Mouse (Mus musculus): Measurements from ENCODE around the gene Timm13. TPM values are rescaled to one million over a fixed set of nuclear protein-coding genes. Genes with fewer than 3 reads are reported as not detected.

Timm13 gene
- polyA plus RNA-seq, 1 experiment from 2014 or later = 398 TPM

GRCm38 (mm10) chr10:80854913-80855748 is 45.6 kb downstream of the Timm13 start, which contains the start of the genes Lsm7 and Sppl2b:
Gene Lsm7, minus strand, starts transcription at chr10:80855209.
Gene Sppl2b, plus strand, starts transcription at chr10:80855275.
- H3K4me1 ChIP-seq (ENCODE audit: control insufficient read depth, insufficient read depth, low read length) = peaks cover 14% of the 10 kb centered on the region
- peak; percentile 91 for ATAC-seq
- H3K4me3 ChIP-seq (ENCODE audit: low read depth, low read length) = peak within 1 kb of the TSS; percentile 92
- H3K9me3 ChIP-seq (replicated peaks; ENCODE audit: control insufficient read depth, low read length) = no peaks in the 10 kb centered on the region
- H3K4me2 ChIP-seq (ENCODE audit: low read length) = peak within 1 kb of the TSS; percentile 99
- peak within 1 kb of the TSS; percentile 81 for H3K27ac ChIP-seq (ENCODE audit: low read depth, low read length)
- H3K27me3 ChIP-seq (replicated peaks; ENCODE audit: control insufficient read depth, insufficient read depth, low read length) = no peaks in the 10 kb centered on the region
- WGBS = under 1% methylated on average over 81 of the region's 81 CpGs
- H3K36me3 ChIP-seq (ENCODE audit: control insufficient read depth, insufficient read depth, low read length) = peaks cover 32% of the 10 kb centered on the region
- H3K9ac ChIP-seq (ENCODE audit: low read length) = peak within 1 kb of the TSS; percentile 89
- peak; percentile 98 for DNase-seq (ENCODE audit: low spot score)

Other genes with a start within 250 kb of the Timm13 start
- 42.6 and 52.2 TPM in 2 replicates for gene Btbd2, start 243.9 kb downstream of the Timm13 start, polyA plus RNA-seq (2014; fragmentation: Nextera tagmentation; extraction: Ambion mirVana)
- gene Mknk2, start 222.9 kb downstream of the Timm13 start, polyA plus RNA-seq (2014; fragmentation: Nextera tagmentation; extraction: Ambion mirVana) = 43.1 and 49.1 TPM in 2 replicates
- gene Mob3a, start 199.0 kb downstream of the Timm13 start, polyA plus RNA-seq (2014; fragmentation: Nextera tagmentation; extraction: Ambion mirVana) = 35.7 and 37.2 TPM in 2 replicates
- gene Izumo4, start 198.8 kb downstream of the Timm13 start, polyA plus RNA-seq (2014; fragmentation: Nextera tagmentation; extraction: Ambion mirVana) = 16.0 and 21.5 TPM in 2 replicates
- gene Ap3d1, start 158.7 kb downstream of the Timm13 start, polyA plus RNA-seq (2014; fragmentation: Nextera tagmentation; extraction: Ambion mirVana) = 81.0 and 99.5 TPM in 2 replicates
- gene Dot1l, start 145.8 kb downstream of the Timm13 start, polyA plus RNA-seq (2014; fragmentation: Nextera tagmentation; extraction: Ambion mirVana) = 13.6 and 19.3 TPM in 2 replicates
- 66.6 and 71.7 TPM in 2 replicates for gene Sf3a2, start 102.8 kb downstream of the Timm13 start, polyA plus RNA-seq (2014; fragmentation: Nextera tagmentation; extraction: Ambion mirVana)
- gene Plekhj1, start 102.3 kb downstream of the Timm13 start, polyA plus RNA-seq (2014; fragmentation: Nextera tagmentation; extraction: Ambion mirVana) = 140 and 143 TPM in 2 replicates
- gene Amh, start 95.7 kb downstream of the Timm13 start, polyA plus RNA-seq (2014; fragmentation: Nextera tagmentation; extraction: Ambion mirVana) = 0.10 TPM in 1 of 2 replicates, not detected in the other
- 0.30 and 0.31 TPM in 2 replicates for gene Jsrp1, start 87.5 kb downstream of the Timm13 start, polyA plus RNA-seq (2014; fragmentation: Nextera tagmentation; extraction: Ambion mirVana)
- gene Oaz1, start 74.3 kb downstream of the Timm13 start, polyA plus RNA-seq (2014; fragmentation: Nextera tagmentation; extraction: Ambion mirVana) = 1,568 and 1,701 TPM in 2 replicates
- gene Lingo3, start 56.9 kb downstream of the Timm13 start, polyA plus RNA-seq (2014; fragmentation: Nextera tagmentation; extraction: Ambion mirVana) = 2.7 and 4.7 TPM in 2 replicates
- 265 and 372 TPM in 2 replicates for gene Lsm7, start 45.8 kb downstream of the Timm13 start, polyA plus RNA-seq (2014; fragmentation: Nextera tagmentation; extraction: Ambion mirVana)
- 30.4 and 44.6 TPM in 2 replicates for gene Sppl2b, start 45.7 kb downstream of the Timm13 start, polyA plus RNA-seq (2014; fragmentation: Nextera tagmentation; extraction: Ambion mirVana)
- gene Tmprss9, start 29.1 kb downstream of the Timm13 start, polyA plus RNA-seq (2014; fragmentation: Nextera tagmentation; extraction: Ambion mirVana) = 0.10 and 0.13 TPM in 2 replicates
- 12.1 and 14.4 TPM in 2 replicates for gene Lmnb2, start 17.3 kb upstream of the Timm13 start, polyA plus RNA-seq (2014; fragmentation: Nextera tagmentation; extraction: Ambion mirVana)
- 5.2 and 6.2 TPM in 2 replicates for gene Gadd45b, start 29.1 kb upstream of the Timm13 start, polyA plus RNA-seq (2014; fragmentation: Nextera tagmentation; extraction: Ambion mirVana)
- gene Gng7, start 114.0 kb upstream of the Timm13 start, polyA plus RNA-seq (2014; fragmentation: Nextera tagmentation; extraction: Ambion mirVana) = 15.3 and 20.8 TPM in 2 replicates
- 19.0 and 21.0 TPM in 2 replicates for gene Diras1, start 124.7 kb upstream of the Timm13 start, polyA plus RNA-seq (2014; fragmentation: Nextera tagmentation; extraction: Ambion mirVana)
- 20.7 and 26.9 TPM in 2 replicates for gene Slc39a3, start 136.5 kb upstream of the Timm13 start, polyA plus RNA-seq (2014; fragmentation: Nextera tagmentation; extraction: Ambion mirVana)
- 304 and 312 TPM in 2 replicates for gene Sgta, start 159.2 kb upstream of the Timm13 start, polyA plus RNA-seq (2014; fragmentation: Nextera tagmentation; extraction: Ambion mirVana)
- gene Thop1, start 169.1 kb upstream of the Timm13 start, polyA plus RNA-seq (2014; fragmentation: Nextera tagmentation; extraction: Ambion mirVana) = 38.9 and 45.6 TPM in 2 replicates
- gene Creb3l3, start 197.9 kb upstream of the Timm13 start, polyA plus RNA-seq (2014; fragmentation: Nextera tagmentation; extraction: Ambion mirVana) = 0.14 and 0.25 TPM in 2 replicates
- gene Map2k2, start 204.9 kb upstream of the Timm13 start, polyA plus RNA-seq (2014; fragmentation: Nextera tagmentation; extraction: Ambion mirVana) = 180 and 203 TPM in 2 replicates
- 6.2 and 8.2 TPM in 2 replicates for gene Zbtb7a, start 234.3 kb upstream of the Timm13 start, polyA plus RNA-seq (2014; fragmentation: Nextera tagmentation; extraction: Ambion mirVana)